Mouse (Mus musculus) ES-Bruce4 (cell line): ENCODE results near the gene Dusp13.

Experiments used
- CTCF ChIP-seq: IDR thresholded peaks from one replicate; pipeline ENCODE4 v1.8.1; 2011; ENCODE audit warnings: low read depth, low read length
- POLR2A ChIP-seq: IDR thresholded peaks from one replicate; pipeline ENCODE4 v1.8.1; 2011; ENCODE audit warnings: low read length; ENCODE audit not compliant: insufficient read depth

DNA sequence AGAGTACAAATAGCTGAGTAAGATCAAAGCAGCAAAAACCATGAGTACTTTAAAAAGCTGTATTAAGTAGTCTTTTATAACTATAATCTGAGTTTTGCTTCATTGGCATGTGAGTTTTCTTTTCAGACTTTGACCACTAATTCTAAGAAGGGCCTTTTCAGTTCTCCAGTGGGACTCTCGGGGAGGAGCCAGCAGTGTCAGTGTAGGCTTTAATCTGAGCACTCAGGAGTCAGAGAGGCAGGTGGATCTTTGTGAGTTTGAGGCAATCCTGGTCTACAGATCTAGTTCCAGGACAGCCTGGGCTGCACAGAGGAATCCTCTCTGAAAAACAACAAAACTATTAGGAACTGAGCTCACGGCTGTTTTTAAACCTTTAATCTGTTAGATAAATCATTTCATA lies 23.0 kb upstream of the Dusp13 start:
- TF ChIP-seq CTCF (no peak), POLR2A (no peak)
